Mouse (Mus musculus): ENCODE data around the gene Dock8. TPM values are rescaled to one million over a fixed set of nuclear protein-coding genes. Genes with fewer than 3 reads are reported as not detected.

Dock8 gene
- total and polyA plus RNA-seq, 3 experiments: 9.8 to 37.5 (median 22.4) TPM

GRCm38 (mm10) chr19:25078130-25078529 lies 78.8 kb downstream of the Dock8 start:
- H3K9ac ChIP-seq (ENCODE audit: insufficient read depth, low read depth): peak overlapping the region; percentile 50; the same call in 1 of the 2 replicates
- H3K4me1 ChIP-seq (ENCODE audit: control insufficient read depth in 1 of 2, insufficient read depth in 2 of 2): peaks cover 12 to 61% of the 10 kb centered on the region in 2 experiments
- H3K36me3 ChIP-seq (replicated peaks in 1 of 2; ENCODE audit: control insufficient read depth in 1 of 2, insufficient read depth in 1 of 2, low read length in 1 of 2): peaks cover 50 to 81% of the 10 kb centered on the region in 2 experiments
- in situ Hi-C loops (cut with MboI; ENCODE audit: low pct_ligation_motif_present, low pct_unique_long_range_greater_than_20kb, low sequenced_read_pairs) (loop anchor here (10.0 kb wide), 1 partner anchor 113 kb away; the partner anchor contains the start of gene Cbwd1), dilution Hi-C loops (cut with MboI; ENCODE audit: extremely low pct_ligation_motif_present, extremely low pct_unique_long_range_greater_than_20kb, low sequenced_read_pairs) (no loop called here)
- no peaks in the 10 kb centered on the region for H3K27me3 ChIP-seq (replicated peaks)
- peak overlapping the region; percentile 86 for H3K4me2 ChIP-seq (ENCODE audit: insufficient read depth, low read depth, poor library complexity, severe bottlenecking)
- peak overlapping the region; percentile 69; the same call in 1 of the 2 replicates for H3K27ac ChIP-seq (ENCODE audit: insufficient read depth, low read depth)
- H3K4me3 ChIP-seq (replicated peaks in 1 of 3; ENCODE audit: low read depth in 2 of 3, low read length in 2 of 3, poor library complexity in 1 of 3): no peak overlapping the region
- TF ChIP-seq ETS1 (conservative IDR thresholded peaks at IDR 0.05; ENCODE audit: low read depth, low read length) (peak; percentile 86; the same call in 1 of the 2 replicates), HCFC1 (IDR thresholded peaks at IDR 0.05; ENCODE audit: low read depth, low read length) (no peak), GABPA (IDR thresholded peaks at IDR 0.05; ENCODE audit: insufficient replicate concordance, low read depth, low read length) (no peak), MXI1 (IDR thresholded peaks at IDR 0.05; ENCODE audit: low read depth, low read length) (peak; percentile 75; the same call in 1 of the 2 replicates), IRF4 (IDR thresholded peaks at IDR 0.05; ENCODE audit: low read depth, low read length) (peak; percentile 88), CHD1 (IDR thresholded peaks at IDR 0.05; ENCODE audit: low read depth, low read length) (no peak), USF1 (IDR thresholded peaks at IDR 0.05; ENCODE audit: low read depth, low read length) (no peak), ZNF384 (IDR thresholded peaks at IDR 0.05; ENCODE audit: low read depth, low read length) (no peak), ELF1 (IDR thresholded peaks at IDR 0.05; ENCODE audit: low read depth, low read length) (peak; percentile 56), TBP (conservative IDR thresholded peaks at IDR 0.05; ENCODE audit: low read depth, low read length) (no peak), KAT2A (IDR thresholded peaks at IDR 0.05; ENCODE audit: insufficient replicate concordance, low read length) (no peak), SIN3A (IDR thresholded peaks at IDR 0.05; ENCODE audit: low read length) (peak; percentile 95), SMC3 (IDR thresholded peaks at IDR 0.05; ENCODE audit: low read depth, low read length) (0 out of 2 replicates have a peak, but pooled peaks have one; percentile 12), MAFK (IDR thresholded peaks at IDR 0.05; ENCODE audit: insufficient replicate concordance, low read length) (peak; percentile 21; the same call in 1 of the 2 replicates), MYC (IDR thresholded peaks at IDR 0.05; ENCODE audit: low read depth, low read length) (peak; percentile 67; the same call in 1 of the 2 replicates), POLR2AphosphoS2 (IDR thresholded peaks at IDR 0.05; ENCODE audit: low read depth, low read length) (no peak), MAX (IDR thresholded peaks at IDR 0.05; ENCODE audit: low read length) (peak; percentile 44), JUND (conservative IDR thresholded peaks at IDR 0.05; ENCODE audit: low read depth, low read length) (no peak; the same call in 1 of the 2 replicates), MEF2A (IDR thresholded peaks at IDR 0.05; ENCODE audit: borderline replicate concordance, low read depth, low read length) (peak; percentile 79), ZKSCAN1 (IDR thresholded peaks at IDR 0.05; ENCODE audit: borderline replicate concordance, low read depth, low read length) (no peak), ZC3H11A (IDR thresholded peaks at IDR 0.05; ENCODE audit: low read depth, low read length) (no peak), USF2 (conservative IDR thresholded peaks at IDR 0.05; ENCODE audit: low read depth, low read length) (no peak), TCF12 (IDR thresholded peaks at IDR 0.05; ENCODE audit: low read depth, low read length) (peak; percentile 78), E2F4 (IDR thresholded peaks at IDR 0.05; ENCODE audit: insufficient replicate concordance, low read depth, low read length) (no peak), NELFE (IDR thresholded peaks at IDR 0.05; ENCODE audit: low read depth, low read length) (no peak), RAD21 (IDR thresholded peaks at IDR 0.05; ENCODE audit: low read depth, low read length) (no peak), JUN (IDR thresholded peaks at IDR 0.05; ENCODE audit: insufficient read depth, low read depth, low read length) (no peak; the same call in 1 of the 2 replicates), RCOR1 (conservative IDR thresholded peaks at IDR 0.05; ENCODE audit: low read depth, low read length) (0 out of 2 replicates have a peak, but pooled peaks have one; percentile 8), MAZ (IDR thresholded peaks at IDR 0.05; ENCODE audit: low read depth, low read length) (peak; percentile 61; the same call in 1 of the 2 replicates), NRF1 (IDR thresholded peaks at IDR 0.05; ENCODE audit: low read depth, low read length) (no peak), CTCF (conservative IDR thresholded peaks at IDR 0.05 in 1 of 2, IDR thresholded peaks at IDR 0.05 in 1 of 2; ENCODE audit: low read depth in 2 of 2, low read length in 2 of 2) (no peak), BHLHE40 (IDR thresholded peaks at IDR 0.05; ENCODE audit: low read depth, low read length) (peak; percentile 76), PAX5 (IDR thresholded peaks at IDR 0.05; ENCODE audit: low read length) (no peak), POLR2A (IDR thresholded peaks at IDR 0.05; ENCODE audit: low read depth, low read length) (no peak), CHD2 (IDR thresholded peaks at IDR 0.05; ENCODE audit: low read length) (no peak), EP300 (IDR thresholded peaks at IDR 0.05; ENCODE audit: low read length) (peak; percentile 86), UBTF (IDR thresholded peaks at IDR 0.05; ENCODE audit: low read depth, low read length) (no peak), ZMIZ1 (IDR thresholded peaks at IDR 0.05; ENCODE audit: low read depth, low read length) (no peak)
- peaks cover 8% of the 10 kb centered on the region; the same call in 1 of the 2 replicates for H3K79me2 ChIP-seq (replicated peaks; ENCODE audit: control insufficient read depth, extremely low read depth, insufficient read depth, poor library complexity, severe bottlenecking)
- no peaks in the 10 kb centered on the region for H3K9me3 ChIP-seq (replicated peaks; ENCODE audit: low read length)
- peak; percentile 91 for DNase-seq (ENCODE audit: extremely low read depth)
